Mouse (Mus musculus): ENCODE measurements around the gene Lyrm1. TPM values are rescaled to one million over a fixed set of nuclear protein-coding genes. Genes with fewer than 3 reads are reported as not detected.

The Lyrm1 gene
- polyA plus RNA-seq, 1 experiment from 2014 or later, result 7.7 TPM

GRCm38 (mm10) chr7:119959091-119959490 lies 63.4 kb downstream of the Lyrm1 start:
- Histone ChIP-seq H3K4me1 (peaks cover 8% of the 10 kb centered on the region), H3K4me3 (no peak overlapping the region), H3K9me3 (no peaks in the 10 kb centered on the region), H3K27ac (no peak overlapping the region), H3K36me3 (no peaks in the 10 kb centered on the region), H3K27me3 (ENCODE audit: insufficient read depth, poor library complexity, severe bottlenecking) (no peaks in the 10 kb centered on the region)
- 59% methylated on average over 4 of the region's 4 CpGs for WGBS
- no peak for DNase-seq (ENCODE audit: low spot score)

DNA sequence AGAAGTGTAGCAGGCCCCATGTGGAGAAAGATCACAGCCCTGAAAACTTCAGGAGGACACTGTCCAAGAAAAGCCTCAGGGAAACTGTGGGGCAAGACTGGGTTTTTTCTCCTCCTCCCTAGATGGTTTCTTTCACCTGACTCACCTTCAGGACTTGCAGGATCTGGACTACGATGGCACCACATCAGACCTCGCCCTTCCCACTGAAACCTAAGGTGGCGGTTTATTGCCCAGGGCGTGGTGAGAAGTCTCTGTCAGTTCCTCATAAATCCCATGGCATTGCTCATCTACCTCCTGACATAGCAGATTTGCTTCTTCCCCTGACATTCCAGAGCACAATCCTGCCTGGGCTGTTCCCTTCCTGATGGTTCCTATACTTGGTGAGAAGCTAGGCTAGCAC lies 63.8 kb downstream of the Lyrm1 start:
- H3K4me1 ChIP-seq, result peaks cover 4% of the 10 kb centered on the region
- WGBS, result 85% methylated on average over 4 of the region's 4 CpGs

DNA sequence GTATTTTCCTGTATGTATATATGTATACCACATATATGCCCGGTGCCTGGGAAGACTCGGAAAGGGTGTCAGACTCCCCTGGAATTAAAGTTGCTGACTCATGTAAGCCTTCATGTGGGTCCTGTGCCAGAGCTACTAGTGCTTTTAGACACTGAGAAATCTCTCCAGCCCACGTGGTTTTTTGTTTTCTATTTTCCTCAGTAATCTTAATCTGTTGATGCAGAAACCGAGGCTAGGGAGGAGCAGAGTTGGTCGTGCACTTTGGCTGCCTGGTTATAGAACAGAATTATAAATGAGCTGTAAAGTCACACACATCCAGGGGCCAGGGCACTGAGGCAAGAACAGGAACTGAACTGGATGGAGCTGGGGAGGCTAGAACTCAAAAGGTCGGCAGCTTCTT lies 64.3 kb downstream of the Lyrm1 start:
- no peaks in the 10 kb centered on the region for H3K36me3 ChIP-seq
- no peak for DNase-seq (ENCODE audit: low spot score)
- H3K27me3 ChIP-seq (ENCODE audit: insufficient read depth, poor library complexity, severe bottlenecking), result no peaks in the 10 kb centered on the region
- no peaks in the 10 kb centered on the region for H3K9me3 ChIP-seq
- H3K4me1 ChIP-seq, result no peaks in the 10 kb centered on the region; the same call in 1 of the 2 replicates
- WGBS, result 74% methylated on average over 6 of the region's 6 CpGs
- no peak overlapping the region for H3K4me3 ChIP-seq
- no peak overlapping the region for H3K27ac ChIP-seq

More for the DNA sequence above, 63.8 kb downstream of the Lyrm1 start:
- Histone ChIP-seq H3K9me3 (no peaks in the 10 kb centered on the region), H3K36me3 (no peaks in the 10 kb centered on the region), H3K27me3 (ENCODE audit: insufficient read depth, poor library complexity, severe bottlenecking) (no peaks in the 10 kb centered on the region), H3K4me3 (no peak overlapping the region), H3K27ac (no peak overlapping the region)
- DNase-seq (ENCODE audit: low spot score), result no peak

DNA sequence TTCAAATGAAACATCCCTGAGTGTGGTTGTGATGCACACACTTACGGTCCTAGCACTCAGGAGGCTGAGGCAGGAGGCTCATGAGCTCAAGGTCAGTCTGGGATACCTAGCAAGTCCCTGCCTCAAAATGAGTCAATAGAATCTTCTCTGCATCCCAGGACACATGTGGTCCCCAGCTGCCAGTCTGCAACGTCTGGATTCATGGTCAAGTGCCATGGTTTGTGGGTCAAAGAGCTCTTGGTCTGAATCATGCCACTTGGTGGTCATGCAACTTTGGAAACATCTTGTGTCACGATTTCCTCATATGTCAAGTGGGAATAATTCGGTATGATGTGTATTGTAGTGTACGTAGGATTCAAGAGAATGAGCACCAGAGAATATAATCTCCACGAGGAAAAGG lies 64.9 kb downstream of the Lyrm1 start:
- Histone ChIP-seq H3K27me3 (ENCODE audit: insufficient read depth, poor library complexity, severe bottlenecking) (no peaks in the 10 kb centered on the region), H3K27ac (no peak overlapping the region), H3K9me3 (no peaks in the 10 kb centered on the region), H3K4me3 (no peak overlapping the region), H3K4me1 (no peaks in the 10 kb centered on the region; the same call in 1 of the 2 replicates), H3K36me3 (no peaks in the 10 kb centered on the region)
- DNase-seq (ENCODE audit: low spot score), result no peak
- WGBS, result 79% methylated on average over 6 of the region's 6 CpGs

DNA sequence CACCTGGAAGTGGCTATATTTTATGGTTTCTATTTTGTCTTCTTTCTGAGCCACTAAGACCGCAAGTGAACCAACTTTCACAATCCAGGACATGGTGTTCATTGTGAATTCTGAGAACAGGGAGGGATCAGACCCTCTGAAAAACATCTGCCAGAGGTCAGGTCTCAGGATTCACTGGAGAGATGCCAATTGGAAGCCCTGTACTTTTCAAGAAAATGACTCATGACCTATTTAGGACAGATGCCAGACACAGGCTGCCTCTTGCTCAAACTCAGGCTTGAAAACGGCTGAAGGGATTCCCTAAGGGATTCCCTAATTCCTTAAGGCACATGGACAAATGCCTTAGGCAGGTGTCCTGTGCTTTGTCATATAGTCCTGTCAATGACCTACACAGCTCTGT lies 65.4 kb downstream of the Lyrm1 start:
- Histone ChIP-seq H3K27me3 (ENCODE audit: insufficient read depth, poor library complexity, severe bottlenecking) (no peaks in the 10 kb centered on the region), H3K9me3 (no peaks in the 10 kb centered on the region), H3K4me3 (no peak overlapping the region), H3K27ac (no peak overlapping the region), H3K36me3 (no peaks in the 10 kb centered on the region), H3K4me1 (no peaks in the 10 kb centered on the region)
- no peak for DNase-seq (ENCODE audit: low spot score)
- 44% methylated on average over 2 of the region's 2 CpGs for WGBS

- Histone ChIP-seq H3K27ac (no peak overlapping the region), H3K4me1 (peaks cover 7% of the 10 kb centered on the region; the same call in 1 of the 2 replicates), H3K4me3 (no peak overlapping the region), H3K9me3 (no peaks in the 10 kb centered on the region), H3K27me3 (ENCODE audit: insufficient read depth, poor library complexity, severe bottlenecking) (no peaks in the 10 kb centered on the region), H3K36me3 (no peaks in the 10 kb centered on the region)
- no peak for DNase-seq (ENCODE audit: low spot score)
- WGBS, result 87% methylated on average over 4 of the region's 4 CpGs
These were observed 69.5 kb downstream of the Lyrm1 start for GRCm38 (mm10) chr7:119965205-119965604.

- Histone ChIP-seq H3K4me3 (no peak overlapping the region), H3K27me3 (ENCODE audit: insufficient read depth, poor library complexity, severe bottlenecking) (no peaks in the 10 kb centered on the region), H3K4me1 (peaks cover 7% of the 10 kb centered on the region; the same call in 1 of the 2 replicates), H3K27ac (no peak overlapping the region), H3K36me3 (no peaks in the 10 kb centered on the region), H3K9me3 (no peaks in the 10 kb centered on the region)
- 78% methylated on average over 9 of the region's 9 CpGs for WGBS
- no peak for DNase-seq (ENCODE audit: low spot score)
These were observed 70.2 kb downstream of the Lyrm1 start for GRCm38 (mm10) chr7:119965651-119966395.

DNA sequence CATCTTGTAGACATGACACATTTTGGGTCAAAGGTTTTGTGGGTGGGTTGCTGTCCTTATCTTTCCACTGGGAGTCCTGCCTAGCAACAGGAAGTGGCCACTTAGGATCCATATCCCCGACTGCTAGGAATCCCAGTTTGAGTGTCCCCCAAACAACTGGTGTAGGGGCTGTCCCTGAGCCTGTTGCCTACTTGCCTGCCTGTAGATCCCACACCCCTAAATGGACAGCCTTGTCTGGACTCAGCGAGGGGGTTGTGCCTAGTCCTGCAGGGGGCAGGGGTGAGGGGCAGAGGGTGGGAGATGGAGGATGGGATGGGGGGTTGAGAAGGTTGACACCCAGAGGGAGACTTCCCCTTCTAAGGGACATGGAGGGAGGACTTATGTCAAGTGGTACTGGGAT lies 73.7 kb downstream of the Lyrm1 start:
- H3K36me3 ChIP-seq, result no peaks in the 10 kb centered on the region
- H3K9me3 ChIP-seq, result no peaks in the 10 kb centered on the region
- peaks cover 7% of the 10 kb centered on the region; the same call in 1 of the 2 replicates for H3K4me1 ChIP-seq
- no peak for DNase-seq (ENCODE audit: low spot score)
- no peak overlapping the region for H3K4me3 ChIP-seq
- no peak overlapping the region for H3K27ac ChIP-seq
- H3K27me3 ChIP-seq (ENCODE audit: insufficient read depth, poor library complexity, severe bottlenecking), result no peaks in the 10 kb centered on the region
- WGBS, result 49% methylated on average over 2 of the region's 2 CpGs

DNA sequence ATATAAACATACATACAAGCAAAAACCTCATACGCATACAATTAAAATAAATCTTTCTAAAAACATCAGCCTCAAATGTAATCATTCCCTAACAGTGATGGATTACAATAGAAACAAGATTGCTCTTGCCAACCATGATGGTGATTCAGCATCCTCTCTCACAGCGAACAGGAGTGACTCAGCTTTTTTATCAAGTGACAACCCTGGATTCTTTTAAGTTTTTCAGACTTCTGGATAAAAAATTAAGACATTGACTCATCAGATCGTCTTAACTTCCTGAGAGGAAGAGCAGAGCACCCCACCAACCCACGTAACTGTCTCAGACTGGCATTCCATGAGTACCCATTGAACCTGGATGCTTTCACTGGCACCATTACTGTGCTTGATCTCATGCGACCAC lies 78.6 kb downstream of the Lyrm1 start:
- Histone ChIP-seq H3K4me1 (peaks cover 3% of the 10 kb centered on the region; the same call in 1 of the 2 replicates), H3K27me3 (ENCODE audit: insufficient read depth, poor library complexity, severe bottlenecking) (no peaks in the 10 kb centered on the region), H3K9me3 (no peaks in the 10 kb centered on the region), H3K4me3 (no peak overlapping the region), H3K27ac (no peak overlapping the region), H3K36me3 (no peaks in the 10 kb centered on the region)
- WGBS, result 79% methylated on average over 5 of the region's 5 CpGs
- no peak for DNase-seq (ENCODE audit: low spot score)

DNA sequence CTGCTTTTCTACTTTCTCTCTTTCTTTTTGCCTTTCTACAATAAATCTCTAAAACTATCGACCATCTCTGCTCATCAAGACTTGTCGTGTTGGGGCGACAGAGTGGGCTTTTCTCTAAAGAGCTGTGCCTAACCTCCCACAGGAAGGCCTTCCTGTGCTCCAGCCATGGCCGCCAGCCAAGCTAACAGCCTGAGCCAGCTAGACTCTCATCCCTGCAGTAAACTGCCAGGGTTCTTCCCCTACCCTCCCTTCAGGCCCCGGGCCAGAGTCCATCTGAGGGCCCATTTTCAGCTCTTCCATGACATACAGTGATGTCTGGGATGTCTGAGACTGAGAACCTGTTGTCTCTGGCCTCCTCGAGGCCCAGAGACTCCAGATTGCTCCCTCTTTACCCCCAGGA lies 80.6 kb downstream of the Lyrm1 start:
- Histone ChIP-seq H3K4me1 (no peaks in the 10 kb centered on the region), H3K27ac (no peak overlapping the region), H3K4me3 (no peak overlapping the region), H3K9me3 (no peaks in the 10 kb centered on the region), H3K36me3 (no peaks in the 10 kb centered on the region), H3K27me3 (ENCODE audit: insufficient read depth, poor library complexity, severe bottlenecking) (no peaks in the 10 kb centered on the region)
- DNase-seq (ENCODE audit: low spot score), result no peak
- WGBS, result 78% methylated on average over 6 of the region's 6 CpGs

GRCm38 (mm10) chr7:119977574-119977973 lies 81.9 kb downstream of the Lyrm1 start:
- no peaks in the 10 kb centered on the region for H3K36me3 ChIP-seq
- WGBS, result 79% methylated on average over 7 of the region's 7 CpGs
- no peak overlapping the region for H3K27ac ChIP-seq
- H3K27me3 ChIP-seq (ENCODE audit: insufficient read depth, poor library complexity, severe bottlenecking), result no peaks in the 10 kb centered on the region
- H3K4me3 ChIP-seq, result no peak overlapping the region
- DNase-seq (ENCODE audit: low spot score), result no peak
- H3K9me3 ChIP-seq, result no peaks in the 10 kb centered on the region
- H3K4me1 ChIP-seq, result no peaks in the 10 kb centered on the region

DNA sequence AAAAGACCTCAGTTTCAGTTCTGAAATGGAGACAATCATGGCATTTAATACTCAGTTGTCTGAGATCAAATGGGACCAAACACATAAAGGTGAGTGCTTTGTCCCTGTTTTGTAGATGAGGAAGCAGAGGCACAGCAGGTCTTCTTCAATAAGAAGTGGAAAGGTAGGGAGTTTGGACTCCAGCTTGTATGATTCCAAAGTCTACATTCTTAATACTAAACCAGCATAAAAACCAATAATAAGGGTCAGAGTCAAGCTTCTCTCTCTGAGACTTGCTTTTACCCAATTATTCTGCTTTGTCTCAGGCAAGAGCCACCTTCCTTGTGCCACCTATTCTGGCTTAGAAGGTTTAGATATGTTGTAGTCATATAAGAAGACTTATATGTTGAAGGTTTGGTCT lies 82.9 kb downstream of the Lyrm1 start:
- no peak for DNase-seq (ENCODE audit: low spot score)
- no peaks in the 10 kb centered on the region for H3K27me3 ChIP-seq (ENCODE audit: insufficient read depth, poor library complexity, severe bottlenecking)
- H3K4me1 ChIP-seq, result no peaks in the 10 kb centered on the region
- H3K36me3 ChIP-seq, result no peaks in the 10 kb centered on the region
- H3K27ac ChIP-seq, result no peak overlapping the region
- H3K9me3 ChIP-seq, result no peaks in the 10 kb centered on the region
- no peak overlapping the region for H3K4me3 ChIP-seq

- Histone ChIP-seq H3K4me1 (no peaks in the 10 kb centered on the region), H3K9me3 (no peaks in the 10 kb centered on the region), H3K27me3 (ENCODE audit: insufficient read depth, poor library complexity, severe bottlenecking) (no peaks in the 10 kb centered on the region), H3K36me3 (no peaks in the 10 kb centered on the region), H3K27ac (no peak overlapping the region), H3K4me3 (no peak overlapping the region)
- no peak for DNase-seq (ENCODE audit: low spot score)
- 86% methylated on average over 3 of the region's 3 CpGs for WGBS
These were observed 84.5 kb downstream of the Lyrm1 start for GRCm38 (mm10) chr7:119980170-119980569.
